Mouse (Mus musculus) spleen, embryonic (tissue): ENCODE measurements around the gene Golga2.

Experiments used
- CTCF ChIA-PET: fragments of 350-600 bp; sonication (Branson Sonifier 250); formaldehyde crosslinking; loops from one replicate; lab custom pipeline; 2022; lab: Charles Lee

Gene Golga2

DNA sequence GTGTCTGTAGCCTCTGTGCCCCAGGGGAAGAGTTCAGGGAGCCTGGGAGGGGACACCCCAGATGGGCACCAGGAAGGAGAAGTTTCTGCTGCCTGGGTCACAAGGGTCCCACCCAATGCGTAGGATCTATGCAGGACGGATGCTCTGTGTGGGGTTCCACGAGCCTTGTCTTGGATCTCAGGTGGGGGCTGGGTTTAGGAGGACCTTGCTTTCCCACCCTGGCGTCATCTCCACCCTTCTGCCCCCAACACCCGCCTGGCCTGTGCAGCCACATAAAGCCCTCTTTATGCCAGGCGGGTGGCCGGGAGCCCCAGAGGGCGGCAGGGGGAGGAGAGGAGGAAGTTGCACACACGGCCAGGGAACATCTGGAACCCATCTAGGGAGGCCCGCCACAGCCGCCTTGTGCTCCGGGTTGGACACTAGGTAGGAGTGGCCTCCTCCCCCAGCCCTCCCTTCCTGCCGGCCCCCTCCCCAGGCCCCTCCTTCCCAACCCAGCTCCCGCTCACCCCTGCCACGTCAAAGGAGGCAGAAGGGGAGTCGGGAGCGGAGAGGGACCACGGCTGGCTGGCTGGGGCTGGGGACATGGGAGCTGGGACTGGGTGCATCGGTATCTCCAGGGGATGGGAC is 30.7 kb downstream of the Golga2 start:
- CTCF ChIA-PET: no interaction called here

GRCm38 (mm10) chr2:32318709-32319585 is 31.8 kb downstream of the Golga2 start:
- CTCF ChIA-PET: interaction anchor here (0.6 kb wide), 1 partner anchor 129 kb away, joined by 3 read pairs; no protein-coding TSS in a partner anchor

DNA sequence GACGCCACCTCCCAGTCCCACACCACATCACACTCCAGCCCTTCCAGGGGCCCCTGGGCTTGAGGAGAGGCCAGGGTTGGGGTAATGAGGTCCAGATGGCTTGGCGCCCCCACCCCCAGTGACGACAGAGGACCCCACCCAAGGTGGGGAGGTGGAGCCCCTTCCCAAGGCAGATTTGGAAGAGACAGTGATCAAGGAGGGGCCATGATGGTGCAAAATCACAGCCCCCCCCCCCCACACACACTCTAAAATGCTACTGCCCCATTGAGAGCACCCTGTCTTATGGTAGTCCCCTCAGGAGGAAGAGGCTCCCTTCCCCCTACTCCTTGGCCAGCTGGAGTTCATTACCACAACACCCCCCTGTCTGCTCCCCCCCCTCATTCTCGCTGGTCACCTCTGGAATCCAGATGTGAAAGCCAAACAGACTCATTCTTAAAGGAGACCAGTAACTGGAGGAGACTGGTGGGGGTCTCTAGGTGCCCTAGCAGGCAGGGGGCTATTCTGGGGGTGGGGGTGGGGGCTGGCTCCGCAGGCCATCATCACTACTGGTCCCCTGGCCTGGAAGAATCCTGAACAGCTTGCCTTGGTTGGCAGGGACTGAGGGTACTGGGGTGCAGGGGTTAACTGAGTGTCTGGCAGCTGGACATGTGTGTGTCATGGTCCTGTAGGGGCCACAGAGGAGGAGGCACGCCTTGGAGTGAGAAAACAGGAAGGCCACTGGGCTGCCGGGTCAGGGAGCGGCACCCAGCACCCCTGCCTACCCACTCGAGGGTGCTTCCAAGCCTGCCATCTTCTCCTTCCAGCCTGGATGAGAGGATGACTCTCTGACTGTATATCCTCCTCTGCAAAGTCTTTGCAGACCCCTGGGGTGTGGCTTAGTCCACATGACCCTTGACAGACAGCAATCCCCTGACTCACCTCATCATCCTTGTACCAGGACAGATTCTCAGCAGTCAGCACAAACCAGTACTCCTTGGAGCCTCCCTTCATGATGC is 32.7 kb downstream of the Golga2 start:
- CTCF ChIA-PET: no interaction called here

- CTCF ChIA-PET: no interaction called here
These were observed 33.5 kb downstream of the Golga2 start for GRCm38 (mm10) chr2:32320721-32321120.

DNA sequence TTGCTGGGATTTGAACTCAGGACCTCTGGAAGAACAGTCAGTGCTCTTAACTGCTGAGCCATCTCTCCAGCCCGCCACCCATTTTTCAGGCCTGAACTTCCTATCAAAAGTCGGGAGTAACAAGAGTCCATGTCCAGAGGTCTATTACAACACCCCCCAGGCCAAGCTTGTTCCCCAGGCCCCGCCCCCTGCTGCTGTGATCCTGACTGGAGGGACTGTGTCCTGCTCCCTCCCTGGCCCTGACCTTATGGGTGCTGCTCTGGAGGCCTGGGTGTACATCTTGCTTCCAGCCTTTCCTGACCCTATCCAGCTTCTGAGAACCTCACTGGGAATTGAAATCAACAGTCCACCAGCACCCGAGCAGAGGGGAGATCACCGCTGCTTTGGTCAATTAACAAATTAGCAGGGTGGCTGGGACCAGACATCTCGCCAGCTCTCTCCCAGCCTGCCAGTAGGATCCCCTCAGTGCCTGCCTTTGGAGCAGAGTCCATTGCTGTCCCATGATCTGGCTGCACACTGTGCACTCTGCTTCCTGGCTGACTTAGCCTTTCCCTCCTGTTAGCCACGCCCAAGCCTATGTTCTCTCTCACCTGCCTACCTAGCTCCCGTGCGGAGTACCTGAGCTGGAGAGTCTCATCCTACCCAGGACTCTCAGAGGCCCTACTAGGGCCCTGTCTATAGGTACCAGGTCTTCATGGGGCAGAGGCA is 34.6 kb downstream of the Golga2 start:
- CTCF ChIA-PET: no interaction called here

- CTCF ChIA-PET: no interaction called here
These were observed 35.9 kb downstream of the Golga2 start for GRCm38 (mm10) chr2:32322754-32323741.

- CTCF ChIA-PET: no interaction called here
These were observed 37.1 kb downstream of the Golga2 start for GRCm38 (mm10) chr2:32324322-32324721.

DNA sequence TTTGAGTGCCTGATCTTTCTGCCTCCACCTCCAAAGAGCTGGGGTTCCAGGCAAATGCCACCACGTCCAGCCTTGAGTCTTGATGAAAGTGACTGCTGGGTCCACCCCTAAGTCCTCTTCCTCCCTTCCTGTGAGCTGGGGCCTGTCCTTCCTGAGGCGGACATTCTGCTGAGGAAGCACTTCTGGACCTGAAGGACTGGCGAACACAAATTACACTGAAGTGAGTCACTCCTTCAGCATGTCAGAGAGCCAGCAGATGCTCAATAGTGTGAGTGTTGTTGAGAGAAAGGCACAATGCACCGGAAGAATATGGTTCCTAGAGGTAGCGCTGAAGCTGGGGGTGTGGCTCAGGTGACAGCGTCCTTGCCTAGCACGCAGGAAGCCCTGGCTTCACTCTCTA is 38.2 kb downstream of the Golga2 start:
- CTCF ChIA-PET: interaction anchor here (0.7 kb wide), 1 partner anchor 14 kb away, joined by 8 read pairs; no protein-coding TSS in a partner anchor

- CTCF ChIA-PET: no interaction called here
These were observed 40.0 kb downstream of the Golga2 start for GRCm38 (mm10) chr2:32327200-32327599.

DNA sequence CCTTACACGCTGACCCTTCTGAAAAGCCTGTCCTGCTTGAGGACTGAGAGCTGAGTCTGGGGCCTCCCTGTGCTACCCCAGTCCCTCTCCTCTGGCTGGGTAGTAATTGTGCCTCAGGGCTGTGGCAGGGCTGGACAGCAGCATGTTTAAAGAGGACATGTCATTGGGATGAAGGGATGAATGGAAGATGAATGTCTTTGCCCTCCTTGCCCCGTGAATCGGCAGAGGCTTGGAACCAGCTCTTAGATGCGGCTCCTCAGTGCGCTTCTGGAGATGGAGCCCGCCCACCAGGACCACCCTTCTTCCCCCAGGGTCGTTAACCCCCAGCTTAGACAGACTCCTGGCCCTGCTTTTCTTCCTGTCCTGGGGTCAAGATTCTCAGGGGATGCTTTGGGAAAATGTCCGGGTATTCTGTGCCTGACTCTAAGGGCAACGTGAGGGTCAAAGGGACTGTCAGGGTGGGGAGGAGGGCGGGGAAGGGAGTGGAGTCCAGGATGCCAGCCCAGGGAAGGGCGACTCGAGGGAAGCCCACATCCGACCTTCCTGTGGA is 41.8 kb downstream of the Golga2 start:
- CTCF ChIA-PET: no interaction called here

DNA sequence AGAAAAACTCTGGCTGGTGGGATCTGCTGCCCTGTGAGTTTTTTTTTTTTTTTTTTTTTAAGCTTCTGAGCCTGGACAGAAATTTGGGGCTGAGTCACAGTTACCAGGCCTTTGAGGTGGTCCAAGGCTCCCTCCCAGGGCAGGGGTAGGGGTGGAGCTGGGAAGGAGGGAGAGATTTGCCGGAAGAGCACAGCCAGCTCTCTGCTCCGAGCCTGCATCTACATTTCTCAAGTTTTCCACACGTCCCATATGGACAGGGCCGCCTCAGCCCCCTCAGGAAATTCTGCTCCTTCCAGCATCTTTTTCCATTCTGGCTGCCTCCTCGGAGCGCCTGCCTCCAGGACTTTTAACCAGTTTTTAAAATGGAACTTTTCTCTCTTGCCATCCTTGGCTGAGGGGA is 42.3 kb downstream of the Golga2 start:
- CTCF ChIA-PET: no interaction called here

- CTCF ChIA-PET: no interaction called here
These were observed 45.0 kb downstream of the Golga2 start for GRCm38 (mm10) chr2:32332159-32332558.

- CTCF ChIA-PET: interaction anchor here (0.5 to 0.7 kb wide), 3 partner anchors 20 to 166 kb away, joined by 3 to 4 read pairs (median 3); no protein-coding TSS in a partner anchor
These were observed 48.7 kb downstream of the Golga2 start for GRCm38 (mm10) chr2:32335888-32336287.

DNA sequence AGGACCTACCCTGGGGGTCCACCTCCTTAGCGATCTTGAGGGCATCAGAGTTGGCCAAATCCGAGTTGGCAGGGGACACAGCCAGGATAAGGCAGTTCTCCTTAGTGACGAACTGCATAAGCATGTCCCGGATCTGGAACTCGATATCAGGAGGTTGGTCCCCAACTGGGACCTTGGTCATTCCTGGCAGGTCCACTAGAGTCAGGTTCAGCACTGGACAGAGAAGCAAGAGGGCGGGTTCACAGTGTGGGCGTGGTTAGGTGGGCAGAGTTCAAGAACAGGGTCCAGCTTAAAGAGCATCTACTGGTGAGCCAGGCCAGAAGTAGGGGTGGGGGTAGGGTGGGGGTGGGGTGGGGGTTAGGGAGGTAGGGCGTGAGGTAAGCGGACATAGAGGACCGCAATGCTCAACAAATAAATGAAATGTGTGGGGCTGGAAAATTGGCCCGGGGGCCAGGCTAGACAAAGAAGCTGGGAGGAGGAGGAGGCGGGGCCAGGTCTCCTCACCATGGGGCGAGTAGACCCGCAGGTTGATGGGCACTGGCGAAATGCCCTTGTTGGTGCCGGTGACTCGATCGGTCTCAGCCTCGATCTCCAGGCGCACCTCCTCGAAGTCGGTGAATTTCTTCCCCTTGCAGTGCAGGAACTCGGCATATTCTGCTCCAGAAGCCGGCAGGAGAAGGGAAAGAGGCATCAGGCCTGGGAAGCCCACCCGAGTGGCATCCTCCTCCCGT is 52.9 kb downstream of the Golga2 start:
- CTCF ChIA-PET: interaction anchor here (0.6 kb wide), 1 partner anchor 22 kb away, joined by 8 read pairs; no protein-coding TSS in a partner anchor

GRCm38 (mm10) chr2:32340836-32341633 is 53.9 kb downstream of the Golga2 start:
- CTCF ChIA-PET: no interaction called here

DNA sequence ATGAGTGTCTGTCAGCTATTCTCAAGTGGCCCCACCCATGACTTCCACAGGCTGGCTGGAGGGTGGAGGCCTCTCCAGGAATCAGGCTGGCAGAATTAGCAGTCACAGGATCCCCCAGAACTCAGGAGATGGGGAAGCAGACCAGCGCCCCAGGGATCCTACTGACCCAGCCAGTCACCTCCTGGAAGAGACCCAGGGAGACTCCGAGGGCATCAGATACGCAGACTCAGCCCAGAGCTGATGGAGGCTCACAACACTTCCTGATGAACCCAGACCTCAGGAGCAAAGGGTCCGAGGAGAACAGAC is 54.4 kb downstream of the Golga2 start:
- CTCF ChIA-PET: no interaction called here

GRCm38 (mm10) chr2:32342039-32342438 is 54.9 kb downstream of the Golga2 start:
- CTCF ChIA-PET: no interaction called here
